Mouse (Mus musculus) testis, adult 2 months (tissue): ENCODE data around the gene Rgs21.

ENCODE experiments used
- CTCF ChIP-seq: fragments of 200-500 bp; IDR thresholded peaks from 2 replicates; pipeline ENCODE4 v1.5.1; 2012; ENCODE audit warnings: low read depth, mild to moderate bottlenecking, inconsistent platforms, low read length, moderate library complexity; ENCODE audit not compliant: control insufficient read depth, insufficient read depth, insufficient replicate concordance
- POLR2A ChIP-seq: fragments of 200-500 bp; IDR thresholded peaks from 2 replicates; pipeline ENCODE4 v1.6.1; 2012; ENCODE audit warnings: low read depth, mild to moderate bottlenecking, inconsistent platforms, low read length, moderate library complexity; ENCODE audit not compliant: control insufficient read depth

DNA sequence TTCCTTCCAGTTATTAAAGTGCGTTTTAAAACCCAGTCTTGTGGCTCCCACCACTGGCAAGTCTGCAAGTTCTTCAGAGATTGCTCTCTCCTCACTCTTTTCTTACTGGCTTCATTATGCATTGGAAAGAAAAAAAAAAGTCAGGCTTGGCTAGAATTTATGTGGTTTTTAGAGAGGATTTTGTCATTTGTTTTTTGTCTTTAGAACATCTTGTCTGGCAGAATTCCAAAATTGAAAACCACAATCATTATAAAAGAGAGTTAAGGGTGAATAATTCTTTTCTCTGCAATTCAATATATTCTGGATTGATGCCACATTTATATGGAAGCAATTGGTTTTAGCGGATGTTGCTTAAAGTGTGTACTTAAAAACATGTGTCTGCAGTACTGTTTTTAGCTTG lies 35.5 kb upstream of the Rgs21 start:
- TF ChIP-seq CTCF: no peak
- no peak for TF ChIP-seq POLR2A
